Mouse (Mus musculus): Measurements from ENCODE around the gene 4933406M09Rik. TPM values are rescaled to one million over a fixed set of nuclear protein-coding genes. Genes with fewer than 3 reads are reported as not detected.

Gene 4933406M09Rik
- total and polyA plus RNA-seq, 3 experiments, result not detected

DNA sequence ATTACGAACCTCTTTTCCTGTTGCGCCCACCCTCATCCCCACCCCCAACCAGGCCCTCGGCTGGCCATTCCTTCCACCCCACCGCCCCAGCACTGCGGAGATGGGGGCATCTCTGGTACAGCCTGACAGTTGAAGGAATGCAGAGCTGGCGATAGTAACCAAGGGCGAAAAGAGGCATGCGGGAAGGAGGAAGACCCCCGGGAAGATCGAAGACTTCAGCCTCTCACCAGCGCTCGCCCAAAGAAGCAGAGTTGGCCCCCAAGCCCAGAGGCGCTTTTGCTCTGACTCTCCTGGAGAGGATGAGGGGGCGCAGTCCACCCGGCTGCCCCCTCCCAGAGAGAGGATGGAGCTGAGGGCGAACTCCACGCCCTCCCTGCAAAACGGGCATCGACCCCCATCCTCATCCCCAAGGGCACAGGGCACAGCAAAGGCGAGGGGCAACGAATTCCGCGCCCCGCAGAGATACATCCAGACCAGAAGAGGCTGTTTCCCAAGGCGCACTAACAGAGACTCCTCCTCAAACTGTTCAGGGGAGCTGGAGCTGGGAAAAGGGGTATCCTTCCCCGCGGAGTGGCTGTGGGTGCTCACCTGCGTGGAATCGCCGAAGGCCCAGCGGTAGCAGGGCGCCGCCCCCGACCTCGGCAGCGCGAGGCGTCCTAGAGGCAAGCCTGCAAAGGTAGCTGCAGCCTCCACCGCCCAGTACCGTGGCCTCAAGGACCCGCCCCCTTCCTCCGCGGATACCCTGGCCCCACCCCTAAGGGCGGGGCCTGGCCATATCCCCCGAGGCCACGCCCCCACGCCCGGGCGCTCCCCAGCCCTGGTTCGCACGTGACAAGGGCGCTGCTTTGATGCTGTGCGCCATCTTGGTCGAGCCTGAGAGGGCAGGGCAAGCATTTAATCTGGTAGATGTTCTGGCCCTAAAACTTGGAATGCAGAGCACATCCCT is 41.5 kb upstream of the 4933406M09Rik start:
- Histone ChIP-seq H3K4me3 (replicated peaks in 1 of 3; ENCODE audit: low read depth in 2 of 3, low read length in 2 of 3, poor library complexity in 1 of 3) (no peak overlapping the region), H3K4me2 (ENCODE audit: insufficient read depth, low read depth, poor library complexity, severe bottlenecking) (no peak overlapping the region), H3K9me3 (replicated peaks; ENCODE audit: low read length) (peaks cover 3% of the 10 kb centered on the region), H3K27ac (ENCODE audit: insufficient read depth, low read depth) (no peak overlapping the region), H3K27me3 (replicated peaks) (no peaks in the 10 kb centered on the region), H3K9ac (ENCODE audit: insufficient read depth, low read depth) (no peak overlapping the region), H3K36me3 (replicated peaks in 1 of 2; ENCODE audit: control insufficient read depth in 1 of 2, insufficient read depth in 1 of 2, low read length in 1 of 2) (peaks cover 23 to 48% of the 10 kb centered on the region in 2 experiments), H3K4me1 (ENCODE audit: control insufficient read depth in 1 of 2, insufficient read depth in 2 of 2) (peaks cover 6 to 13% of the 10 kb centered on the region in 2 experiments; a peak in 2 of 4 replicates), H3K79me2 (replicated peaks; ENCODE audit: control insufficient read depth, extremely low read depth, insufficient read depth, poor library complexity, severe bottlenecking) (no peaks in the 10 kb centered on the region)
- in situ Hi-C loops (cut with MboI; ENCODE audit: low pct_ligation_motif_present, low pct_unique_long_range_greater_than_20kb, low sequenced_read_pairs), result no loop called here
- TF ChIP-seq EP300 (IDR thresholded peaks at IDR 0.05; ENCODE audit: low read length) (no peak), ETS1 (conservative IDR thresholded peaks at IDR 0.05; ENCODE audit: low read depth, low read length) (no peak), MXI1 (IDR thresholded peaks at IDR 0.05; ENCODE audit: low read depth, low read length) (no peak), NRF1 (IDR thresholded peaks at IDR 0.05; ENCODE audit: low read depth, low read length) (no peak), PAX5 (IDR thresholded peaks at IDR 0.05; ENCODE audit: low read length) (no peak), MAX (IDR thresholded peaks at IDR 0.05; ENCODE audit: low read length) (no peak)
- dilution Hi-C loops (cut with MboI; ENCODE audit: extremely low pct_ligation_motif_present, extremely low pct_unique_long_range_greater_than_20kb, low sequenced_read_pairs), result no loop called here
- no peak for DNase-seq (ENCODE audit: extremely low read depth)

DNA sequence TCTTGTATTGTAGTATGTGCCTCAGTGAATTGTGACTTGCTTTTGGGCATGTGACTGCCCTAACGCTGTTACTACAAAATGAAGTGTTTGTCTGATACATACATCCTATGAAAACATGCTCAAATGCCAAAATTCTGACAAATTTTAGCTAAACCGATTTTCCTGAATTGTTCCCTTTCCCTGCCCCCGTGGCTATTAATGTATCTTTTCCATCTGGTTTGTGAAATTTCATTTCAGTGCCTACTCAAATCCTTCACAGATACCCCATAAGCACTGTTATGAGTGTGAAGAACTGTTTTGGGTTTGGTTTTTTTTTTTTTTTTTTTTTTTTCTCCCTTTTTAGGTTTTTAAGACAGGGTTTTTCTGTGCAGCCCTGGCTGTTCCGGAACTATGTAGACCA is 40.7 kb upstream of the 4933406M09Rik start:
- no peak for DNase-seq (ENCODE audit: extremely low read depth)
- H3K9ac ChIP-seq (ENCODE audit: insufficient read depth, low read depth), result no peak overlapping the region

DNA sequence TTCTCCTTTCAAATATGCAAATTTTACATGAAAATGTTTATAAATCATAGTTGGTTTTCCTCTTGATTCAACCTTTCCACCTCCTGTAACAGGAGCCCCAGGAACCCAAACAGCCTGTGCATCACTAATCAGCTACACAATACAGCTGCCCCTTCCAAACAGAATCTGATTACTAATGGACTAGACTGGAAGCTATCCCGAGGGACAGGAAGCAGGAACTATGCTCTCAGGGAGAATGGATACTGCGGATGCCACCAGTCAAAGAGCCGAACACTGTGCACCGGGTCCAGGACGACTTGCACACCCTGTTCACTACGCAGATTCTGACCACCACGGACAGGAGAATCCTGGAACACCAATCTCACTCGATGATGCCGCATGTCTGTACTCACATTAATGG is 37.9 kb upstream of the 4933406M09Rik start:
- Histone ChIP-seq H3K4me3 (replicated peaks in 1 of 3; ENCODE audit: low read depth in 2 of 3, low read length in 2 of 3, poor library complexity in 1 of 3) (no peak overlapping the region), H3K4me2 (ENCODE audit: insufficient read depth, low read depth, poor library complexity, severe bottlenecking) (no peak overlapping the region), H3K79me2 (replicated peaks; ENCODE audit: control insufficient read depth, extremely low read depth, insufficient read depth, poor library complexity, severe bottlenecking) (no peaks in the 10 kb centered on the region), H3K9ac (ENCODE audit: insufficient read depth, low read depth) (no peak overlapping the region), H3K27me3 (replicated peaks) (no peaks in the 10 kb centered on the region), H3K36me3 (replicated peaks in 1 of 2; ENCODE audit: control insufficient read depth in 1 of 2, insufficient read depth in 1 of 2, low read length in 1 of 2) (peaks cover 49 to 83% of the 10 kb centered on the region in 2 experiments), H3K4me1 (ENCODE audit: control insufficient read depth in 1 of 2, insufficient read depth in 2 of 2) (no peaks in the 10 kb centered on the region), H3K27ac (ENCODE audit: insufficient read depth, low read depth) (no peak overlapping the region), H3K9me3 (replicated peaks; ENCODE audit: low read length) (peaks cover 3% of the 10 kb centered on the region)
- in situ Hi-C loops (cut with MboI; ENCODE audit: low pct_ligation_motif_present, low pct_unique_long_range_greater_than_20kb, low sequenced_read_pairs), result no loop called here
- dilution Hi-C loops (cut with MboI; ENCODE audit: extremely low pct_ligation_motif_present, extremely low pct_unique_long_range_greater_than_20kb, low sequenced_read_pairs), result no loop called here
- TF ChIP-seq PAX5 (IDR thresholded peaks at IDR 0.05; ENCODE audit: low read length) (no peak), CHD1 (IDR thresholded peaks at IDR 0.05; ENCODE audit: low read depth, low read length) (no peak), TBP (conservative IDR thresholded peaks at IDR 0.05; ENCODE audit: low read depth, low read length) (no peak), BHLHE40 (IDR thresholded peaks at IDR 0.05; ENCODE audit: low read depth, low read length) (no peak), HCFC1 (IDR thresholded peaks at IDR 0.05; ENCODE audit: low read depth, low read length) (no peak), RAD21 (IDR thresholded peaks at IDR 0.05; ENCODE audit: low read depth, low read length) (no peak), ELF1 (IDR thresholded peaks at IDR 0.05; ENCODE audit: low read depth, low read length) (no peak), JUN (IDR thresholded peaks at IDR 0.05; ENCODE audit: insufficient read depth, low read depth, low read length) (no peak), IRF4 (IDR thresholded peaks at IDR 0.05; ENCODE audit: low read depth, low read length) (no peak), ZKSCAN1 (IDR thresholded peaks at IDR 0.05; ENCODE audit: borderline replicate concordance, low read depth, low read length) (no peak)
- DNase-seq (ENCODE audit: extremely low read depth), result no peak

More for the DNA sequence above, 40.7 kb upstream of the 4933406M09Rik start:
- Histone ChIP-seq H3K4me3 (replicated peaks in 1 of 3; ENCODE audit: low read depth in 2 of 3, low read length in 2 of 3, poor library complexity in 1 of 3) (no peak overlapping the region), H3K9me3 (replicated peaks; ENCODE audit: low read length) (peaks cover 3% of the 10 kb centered on the region), H3K4me1 (ENCODE audit: control insufficient read depth in 1 of 2, insufficient read depth in 2 of 2) (peaks cover 6 to 13% of the 10 kb centered on the region in 2 experiments; a peak in 2 of 4 replicates), H3K4me2 (ENCODE audit: insufficient read depth, low read depth, poor library complexity, severe bottlenecking) (no peak overlapping the region), H3K27ac (ENCODE audit: insufficient read depth, low read depth) (no peak overlapping the region), H3K27me3 (replicated peaks) (no peaks in the 10 kb centered on the region), H3K36me3 (replicated peaks in 1 of 2; ENCODE audit: control insufficient read depth in 1 of 2, insufficient read depth in 1 of 2, low read length in 1 of 2) (peaks cover 28 to 56% of the 10 kb centered on the region in 2 experiments), H3K79me2 (replicated peaks; ENCODE audit: control insufficient read depth, extremely low read depth, insufficient read depth, poor library complexity, severe bottlenecking) (no peaks in the 10 kb centered on the region)
- in situ Hi-C loops (cut with MboI; ENCODE audit: low pct_ligation_motif_present, low pct_unique_long_range_greater_than_20kb, low sequenced_read_pairs), result no loop called here
- TF ChIP-seq USF1 (IDR thresholded peaks at IDR 0.05; ENCODE audit: low read depth, low read length), result no peak
- TF ChIP-seq KAT2A (IDR thresholded peaks at IDR 0.05; ENCODE audit: insufficient replicate concordance, low read length), result no peak
- TF ChIP-seq NELFE (IDR thresholded peaks at IDR 0.05; ENCODE audit: low read depth, low read length), result no peak
- TF ChIP-seq CHD1 (IDR thresholded peaks at IDR 0.05; ENCODE audit: low read depth, low read length), result no peak
- TF ChIP-seq E2F4 (IDR thresholded peaks at IDR 0.05; ENCODE audit: insufficient replicate concordance, low read depth, low read length), result no peak
- no peak for TF ChIP-seq CHD2 (IDR thresholded peaks at IDR 0.05; ENCODE audit: low read length)
- TF ChIP-seq TCF12 (IDR thresholded peaks at IDR 0.05; ENCODE audit: low read depth, low read length), result no peak
- no peak for TF ChIP-seq POLR2A (IDR thresholded peaks at IDR 0.05; ENCODE audit: low read depth, low read length)
- TF ChIP-seq IRF4 (IDR thresholded peaks at IDR 0.05; ENCODE audit: low read depth, low read length), result no peak
- no peak for TF ChIP-seq MAZ (IDR thresholded peaks at IDR 0.05; ENCODE audit: low read depth, low read length)
- no peak for TF ChIP-seq MYC (IDR thresholded peaks at IDR 0.05; ENCODE audit: low read depth, low read length)
- TF ChIP-seq BHLHE40 (IDR thresholded peaks at IDR 0.05; ENCODE audit: low read depth, low read length), result no peak
- no peak for TF ChIP-seq JUND (conservative IDR thresholded peaks at IDR 0.05; ENCODE audit: low read depth, low read length)
- TF ChIP-seq MAX (IDR thresholded peaks at IDR 0.05; ENCODE audit: low read length), result no peak
- no peak for TF ChIP-seq HCFC1 (IDR thresholded peaks at IDR 0.05; ENCODE audit: low read depth, low read length)
- dilution Hi-C loops (cut with MboI; ENCODE audit: extremely low pct_ligation_motif_present, extremely low pct_unique_long_range_greater_than_20kb, low sequenced_read_pairs), result no loop called here
